Mouse (Mus musculus) lung, embryonic 16.5 days (tissue): ENCODE results near the gene Cdk2ap2. TPM values are rescaled to one million over a fixed set of nuclear protein-coding genes. Genes with fewer than 3 reads are reported as not detected.
"Not testable (repeated sequence)": the region's sequence is repeated elsewhere in the genome, so short reads cannot be mapped to it uniquely, and the experiment has no call there.

Experiments
- ATAC-seq: fragments of 200-750 bp; cut with Nextera tagmentation; 2 replicates; pipeline ENCODE4 v1.8.0; 2017; ENCODE audit warnings: low read depth, mild to moderate bottlenecking, moderate library complexity
- H3K27ac ChIP-seq: fragments of 300-500 bp; sonication (generic); 2 replicates; pipeline ENCODE4 v1.5.1; 2014; ENCODE audit warnings: mild to moderate bottlenecking, control low read depth, low read length
- H3K27me3 ChIP-seq: fragments of 300-500 bp; sonication (generic); 2 replicates; pipeline ENCODE4 v1.6.1; 2014; ENCODE audit warnings: low read depth, low read length, mixed read lengths; ENCODE audit not compliant: control insufficient read depth, insufficient read depth
- H3K36me3 ChIP-seq: fragments of 300-500 bp; sonication (generic); 2 replicates; pipeline ENCODE4 v1.6.1; 2014; ENCODE audit warnings: low read length; ENCODE audit not compliant: control insufficient read depth, insufficient read depth
- H3K4me1 ChIP-seq: fragments of 300-500 bp; sonication (generic); replicated peaks from 2 replicates; pipeline ENCODE4 v1.6.1; 2014; ENCODE audit warnings: low read length, mixed read lengths; ENCODE audit not compliant: control insufficient read depth, insufficient read depth
- H3K4me2 ChIP-seq: fragments of 300-500 bp; sonication (generic); 2 replicates; pipeline ENCODE4 v1.6.1; 2014; ENCODE audit warnings: low read depth, low read length, control low read depth
- H3K4me3 ChIP-seq: fragments of 300-500 bp; sonication (generic); 2 replicates; pipeline ENCODE4 v1.5.1; 2014; ENCODE audit warnings: mild to moderate bottlenecking, low read length, control low read depth
- H3K9ac ChIP-seq: fragments of 300-500 bp; sonication (generic); 2 replicates; pipeline ENCODE4 v1.6.1; 2014; ENCODE audit warnings: low read length, control low read depth
- H3K9me3 ChIP-seq: fragments of 300-500 bp; sonication (generic); 2 replicates; pipeline ENCODE4 v1.6.1; 2016; ENCODE audit warnings: low read length; ENCODE audit not compliant: control insufficient read depth
- WGBS: fragments of 180-500 bp; shearing (Covaris S2); extraction: QIAGEN DNeasy Blood & Tissue Kit; methylation state at CpG from one replicate; pipeline ENCODE4 v1.1.7; 2014; 5-methylcytosine and 5-hydroxymethylcytosine counted together
- polyA plus RNA-seq: library from polyadenylated mRNA; unstranded; fragments of >200 nt; fragmentation: Nextera tagmentation; extraction: Ambion mirVana; gene quantifications from 2 replicates; pipeline ENCODE4 v1.2.1, GENCODE M21; 2015

The Cdk2ap2 gene
- polyA plus RNA-seq, 1 experiment from 2014 or later, result 111 TPM

DNA sequence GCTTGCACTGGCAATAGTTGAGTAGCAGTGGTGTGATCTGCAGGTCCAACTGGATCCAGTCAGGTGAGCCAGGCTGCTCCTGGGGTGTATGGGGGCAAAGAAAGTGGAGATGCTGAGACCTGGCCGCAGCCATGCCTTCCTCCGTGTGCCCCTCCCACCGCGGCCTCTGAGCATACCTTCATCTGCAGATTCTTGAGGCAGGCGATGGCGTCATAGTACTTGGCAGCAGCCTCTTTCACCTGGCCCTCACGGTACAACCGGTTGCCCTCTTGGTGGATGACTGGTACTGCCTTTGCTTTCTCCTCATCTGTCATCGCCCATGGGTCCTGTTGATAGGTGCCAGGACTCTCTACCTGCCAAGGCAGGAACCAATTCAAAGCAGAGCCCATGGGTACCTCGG is 18.2 kb downstream of the Cdk2ap2 start:
- Histone ChIP-seq H3K27me3 (no peaks in the 10 kb centered on the region), H3K27ac (no peak overlapping the region), H3K36me3 (peaks cover 21% of the 10 kb centered on the region), H3K9ac (no peak overlapping the region), H3K9me3 (no peaks in the 10 kb centered on the region), H3K4me1 (no peaks in the 10 kb centered on the region), H3K4me3 (no peak overlapping the region), H3K4me2 (no peak overlapping the region)
- 89% methylated on average over 10 of the region's 10 CpGs for whole genome bisulfite sequencing
- no peak for ATAC-seq

DNA sequence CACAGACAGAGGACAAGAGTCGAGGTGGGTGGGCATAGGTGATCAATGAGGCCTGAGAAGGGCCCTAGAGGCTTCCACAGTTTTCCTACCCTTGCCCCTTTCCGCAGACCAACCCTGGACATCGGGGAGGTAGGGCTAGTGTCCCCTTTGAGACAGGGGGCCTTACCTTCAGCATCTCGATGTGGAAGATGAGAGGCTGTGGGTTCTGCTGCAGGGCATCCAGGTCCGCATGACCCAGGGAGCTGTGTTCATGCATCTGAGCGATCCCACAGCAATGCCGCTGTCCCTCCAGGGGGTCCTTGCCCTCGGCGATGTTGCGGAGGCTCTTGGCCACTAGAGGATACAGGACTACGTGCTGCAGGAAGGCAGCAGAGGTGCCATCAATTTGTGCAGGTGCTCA is 18.8 kb downstream of the Cdk2ap2 start:
- H3K27me3 ChIP-seq, result no peaks in the 10 kb centered on the region
- H3K27ac ChIP-seq, result no peak overlapping the region
- H3K4me2 ChIP-seq, result no peak overlapping the region
- peaks cover 6% of the 10 kb centered on the region for H3K4me1 ChIP-seq
- peaks cover 21% of the 10 kb centered on the region for H3K36me3 ChIP-seq
- WGBS, result 79% methylated on average over 11 of the region's 11 CpGs
- ATAC-seq, result no peak
- no peak overlapping the region for H3K9ac ChIP-seq
- no peak overlapping the region for H3K4me3 ChIP-seq
- H3K9me3 ChIP-seq, result no peaks in the 10 kb centered on the region

DNA sequence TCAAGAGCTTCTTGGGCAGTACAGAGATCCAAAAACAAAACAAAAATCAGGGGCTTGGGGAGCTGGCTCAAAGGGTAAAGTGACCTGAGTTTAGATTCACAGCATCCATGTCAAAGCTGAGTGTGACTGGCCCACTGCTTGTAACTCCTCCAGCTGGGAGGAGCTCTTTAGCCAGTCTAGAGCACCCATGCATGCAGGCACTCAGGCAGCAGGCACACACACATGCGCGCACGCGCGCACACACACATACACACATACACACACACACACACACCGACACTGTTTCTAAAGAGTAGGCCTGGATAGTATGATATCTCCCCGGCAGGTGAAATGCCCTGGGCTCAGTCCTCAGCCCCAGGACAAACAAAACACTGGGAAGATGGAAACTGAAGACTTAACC is 20.0 kb downstream of the Cdk2ap2 start:
- ATAC-seq, result no peak
- peaks cover 21% of the 10 kb centered on the region for H3K36me3 ChIP-seq
- no peak overlapping the region for H3K27ac ChIP-seq
- WGBS, result 94% methylated on average over 7 of the region's 7 CpGs
- no peak overlapping the region for H3K4me3 ChIP-seq
- no peaks in the 10 kb centered on the region for H3K27me3 ChIP-seq
- H3K9ac ChIP-seq, result no peak overlapping the region
- H3K9me3 ChIP-seq, result no peaks in the 10 kb centered on the region
- no peak overlapping the region for H3K4me2 ChIP-seq
- H3K4me1 ChIP-seq, result peaks cover 7% of the 10 kb centered on the region

DNA sequence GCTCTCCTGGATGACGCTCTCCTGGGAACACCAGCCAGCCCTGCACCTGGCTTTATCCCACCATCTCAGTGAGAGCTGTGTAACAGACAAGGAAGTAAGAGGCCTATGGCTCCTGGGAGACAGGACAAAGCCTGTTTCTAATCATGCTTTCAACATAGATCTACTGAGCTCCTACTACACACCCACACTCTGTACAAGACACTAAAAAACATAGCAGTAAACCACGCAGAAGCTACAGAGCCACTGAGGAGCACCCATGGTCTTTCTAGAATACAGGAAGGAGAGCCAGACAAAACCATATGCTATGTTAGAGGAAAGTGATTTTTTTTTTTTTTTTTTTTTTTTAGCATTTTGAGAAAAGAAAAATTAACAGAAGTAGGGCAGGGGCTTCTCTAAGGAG is 21.4 kb downstream of the Cdk2ap2 start:
- no peaks in the 10 kb centered on the region for H3K9me3 ChIP-seq
- H3K27ac ChIP-seq, result no peak overlapping the region
- no peak for ATAC-seq
- H3K4me2 ChIP-seq, result no peak overlapping the region
- H3K4me3 ChIP-seq, result no peak overlapping the region
- 90% methylated on average over 2 of the region's 2 CpGs for WGBS
- H3K9ac ChIP-seq, result no peak overlapping the region
- peaks cover 19% of the 10 kb centered on the region for H3K36me3 ChIP-seq
- peaks cover 7% of the 10 kb centered on the region for H3K4me1 ChIP-seq
- H3K27me3 ChIP-seq, result no peaks in the 10 kb centered on the region

DNA sequence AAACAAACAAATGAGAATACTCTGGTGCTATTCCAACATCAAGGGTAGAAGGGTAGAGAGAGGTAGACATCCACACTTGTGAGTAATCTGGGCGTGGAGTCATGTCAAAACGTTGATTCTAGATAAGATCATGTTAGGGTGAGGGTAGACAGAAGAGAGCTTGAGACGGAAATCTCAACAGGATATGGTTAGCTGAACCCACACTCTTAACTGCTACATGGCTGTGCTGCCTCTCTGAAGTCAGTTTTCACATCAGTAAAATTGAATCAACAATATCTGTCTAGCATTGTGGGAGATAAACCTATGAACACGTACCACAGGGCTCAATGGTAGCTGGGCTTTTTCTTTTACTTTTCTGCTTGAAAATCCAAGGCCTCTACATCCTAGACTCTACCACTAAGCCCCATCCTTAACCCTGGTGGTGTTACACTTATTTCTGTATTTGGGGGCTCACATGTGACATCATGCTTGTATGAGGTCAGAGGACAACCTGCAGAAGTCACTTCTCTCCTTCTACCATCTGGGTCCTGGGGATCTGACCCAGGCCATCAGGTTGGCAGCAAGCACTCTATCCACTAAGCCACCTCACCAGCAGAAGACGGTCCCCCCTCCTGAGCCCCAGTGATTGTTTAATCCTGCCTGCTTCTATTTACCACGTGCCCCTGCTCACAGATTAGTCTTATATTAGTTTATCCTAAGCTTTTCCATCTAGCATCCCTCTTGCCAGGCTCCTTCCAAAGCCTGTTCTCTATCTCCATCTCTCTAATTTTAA is 22.9 kb downstream of the Cdk2ap2 start:
- no peaks in the 10 kb centered on the region for H3K9me3 ChIP-seq
- no peak overlapping the region for H3K4me3 ChIP-seq
- H3K9ac ChIP-seq, result no peak overlapping the region
- H3K36me3 ChIP-seq, result peaks cover 12% of the 10 kb centered on the region
- H3K4me2 ChIP-seq, result peak overlapping the region; percentile 63; the same call in 1 of the 2 replicates
- H3K4me1 ChIP-seq, result peaks cover 7% of the 10 kb centered on the region
- ATAC-seq, result no peak
- no peaks in the 10 kb centered on the region for H3K27me3 ChIP-seq
- H3K27ac ChIP-seq, result no peak overlapping the region
- 78% methylated on average over 6 of the region's 6 CpGs for WGBS

DNA sequence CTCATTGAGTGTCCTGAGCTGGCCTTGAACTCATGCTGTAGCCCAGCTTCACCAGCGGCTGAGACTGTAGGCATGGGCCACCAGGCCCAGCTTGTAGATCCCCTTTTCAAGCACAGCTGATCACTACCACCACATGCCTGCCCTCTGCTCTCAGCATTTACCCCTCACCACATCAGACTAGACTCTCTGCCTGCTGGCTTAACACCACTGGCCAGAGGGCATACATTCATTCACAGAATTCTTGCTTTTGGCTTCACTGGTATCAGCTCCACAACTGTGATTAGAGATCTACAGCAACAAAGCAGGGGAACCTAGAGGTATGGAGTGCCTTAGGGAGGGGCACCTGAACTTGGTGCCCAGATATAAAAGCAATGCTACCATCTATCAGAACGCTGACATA is 23.5 kb downstream of the Cdk2ap2 start:
- Histone ChIP-seq H3K4me3 (peak overlapping the region; percentile 53), H3K27ac (no peak overlapping the region), H3K36me3 (peaks cover 9% of the 10 kb centered on the region), H3K9ac (no peak overlapping the region), H3K27me3 (no peaks in the 10 kb centered on the region), H3K4me2 (peak overlapping the region; percentile 63), H3K9me3 (no peaks in the 10 kb centered on the region), H3K4me1 (peaks cover 7% of the 10 kb centered on the region)
- no peak for ATAC-seq
- 91% methylated on average over 2 of the region's 2 CpGs for WGBS

DNA sequence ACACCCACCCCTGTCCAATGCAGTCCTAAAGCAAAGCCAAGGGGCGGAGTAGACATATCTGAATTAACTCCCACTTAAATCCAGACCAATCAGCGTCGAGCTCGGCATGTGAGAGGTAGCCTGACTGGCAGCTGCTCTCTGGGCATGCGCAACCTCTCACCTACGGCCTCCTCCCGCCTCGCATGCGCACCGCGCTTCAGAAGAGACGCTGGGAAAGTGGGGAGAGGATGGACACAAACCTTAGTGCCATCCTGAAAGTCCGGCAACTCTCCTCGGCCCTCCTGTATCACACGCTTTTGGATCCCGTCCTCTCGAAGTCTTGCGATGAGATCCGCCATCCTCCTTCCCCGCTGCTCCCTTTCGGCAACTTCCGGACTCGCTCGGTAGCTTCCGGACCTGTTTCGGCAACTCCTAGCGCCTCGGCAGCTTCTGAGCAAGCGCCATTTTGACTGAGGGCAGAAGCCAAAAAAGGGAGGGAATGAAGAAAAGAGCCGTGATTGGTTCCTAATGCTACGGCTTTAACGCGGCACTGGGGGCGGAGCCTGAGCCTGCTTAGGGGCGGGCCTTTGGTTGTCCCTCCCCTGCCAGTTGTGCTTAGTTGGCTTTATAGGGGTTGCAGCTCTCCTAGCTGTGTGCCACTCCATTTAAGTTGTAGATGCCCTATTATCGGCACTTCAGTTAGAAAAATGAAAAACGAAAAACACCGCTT is 24.3 kb downstream of the Cdk2ap2 start:
- Histone ChIP-seq H3K27me3 (no peaks in the 10 kb centered on the region), H3K36me3 (peaks cover 6% of the 10 kb centered on the region; the same call in 1 of the 2 replicates), H3K4me3 (peak overlapping the region; percentile 53), H3K4me1 (peaks cover 7% of the 10 kb centered on the region), H3K9ac (peak overlapping the region; percentile 71), H3K4me2 (peak overlapping the region; percentile 63), H3K9me3 (no peaks in the 10 kb centered on the region), H3K27ac (peak overlapping the region; percentile 50)
- WGBS, result 2% methylated on average over 38 of the region's 38 CpGs
- peak; percentile 85 for ATAC-seq

DNA sequence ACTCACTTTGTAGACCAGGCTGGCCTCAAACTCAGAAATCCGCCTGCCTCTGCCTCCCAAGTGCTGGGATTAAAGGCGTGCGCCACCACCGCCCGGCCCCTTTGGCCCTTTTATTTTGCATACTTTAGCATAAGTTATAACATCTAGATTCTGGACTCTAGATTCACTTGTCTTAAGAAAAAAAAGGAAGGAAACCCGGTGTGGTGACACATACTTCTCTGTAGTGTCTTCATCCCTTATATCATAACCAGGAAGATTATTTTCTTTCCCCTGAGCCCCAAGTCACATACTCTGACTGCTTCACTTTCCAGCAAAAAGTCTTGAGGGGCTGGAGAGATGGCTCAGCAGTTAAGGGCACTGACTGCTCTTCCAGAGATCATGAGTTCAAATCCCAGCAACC is 24.9 kb downstream of the Cdk2ap2 start:
- H3K4me3 ChIP-seq, H3K9me3 ChIP-seq, ATAC-seq, H3K27me3 ChIP-seq, H3K36me3 ChIP-seq, H3K9ac ChIP-seq, H3K27ac ChIP-seq: not testable (repeated sequence)
- WGBS, result 60% methylated on average over 6 of the region's 6 CpGs
- 0 out of 2 replicates have a peak overlapping the region, but pooled peaks have one; percentile 15 for H3K4me2 ChIP-seq
- H3K4me1 ChIP-seq, result peaks cover 12% of the 10 kb centered on the region
